Mouse (Mus musculus) heart, adult 2 months (tissue): ENCODE results near the gene Pafah1b1. TPM values are rescaled to one million over a fixed set of nuclear protein-coding genes. Genes with fewer than 3 reads are reported as not detected.

Source experiments
- DNase-seq, 2 experiments: peaks; one replicate each; pipeline ENCODE4 v3.0.0; 2021
- H3K27ac ChIP-seq: fragments of 200-600 bp; 2 replicates; pipeline ENCODE4 v1.8.1; 2022
- H3K27me3 ChIP-seq: fragments of 200-500 bp; 2 replicates; pipeline ENCODE4 v1.6.1; 2012; ENCODE audit warnings: mild to moderate bottlenecking, low read length, inconsistent platforms, mixed read lengths; ENCODE audit not compliant: control insufficient read depth, insufficient read depth
- H3K36me3 ChIP-seq: fragments of 200-500 bp; 2 replicates; pipeline ENCODE4 v1.6.1; 2012; ENCODE audit warnings: low read length, inconsistent platforms; ENCODE audit not compliant: control insufficient read depth, insufficient read depth
- H3K4me1 ChIP-seq: fragments of 200-500 bp; 2 replicates; pipeline ENCODE4 v1.6.1; 2011; ENCODE audit warnings: low read length; ENCODE audit not compliant: control insufficient read depth, insufficient read depth
- H3K4me3 ChIP-seq: fragments of 200-600 bp; 2 replicates; pipeline ENCODE4 v1.8.1; 2022
- H3K79me2 ChIP-seq: fragments of 200-500 bp; replicated peaks from 2 replicates; pipeline ENCODE4 v1.6.1; 2012; ENCODE audit warnings: mild to moderate bottlenecking, inconsistent platforms, low read length, moderate library complexity, mixed read lengths; ENCODE audit not compliant: control insufficient read depth, insufficient read depth
- H3K9ac ChIP-seq: fragments of 200-500 bp; 2 replicates; pipeline ENCODE4 v1.6.1; 2012; ENCODE audit warnings: low read depth, mild to moderate bottlenecking, control low read depth, inconsistent platforms, low read length, mixed read lengths
- CTCF ChIP-seq: fragments of 200-600 bp; IDR thresholded peaks from 2 replicates; pipeline ENCODE4 v1.8.1; 2022; ENCODE audit warnings: antibody characterized with exemption, mild to moderate bottlenecking, moderate library complexity
- EP300 ChIP-seq: fragments of 200-500 bp; IDR thresholded peaks from 2 replicates; pipeline ENCODE4 v1.6.1; 2011; ENCODE audit warnings: low read depth, low read length, control low read depth; ENCODE audit not compliant: insufficient read depth
- POLR2A ChIP-seq: fragments of 200-500 bp; IDR thresholded peaks from 2 replicates; pipeline ENCODE4 v1.6.1; 2011; ENCODE audit warnings: mild to moderate bottlenecking, low read depth, low read length, control low read depth; ENCODE audit not compliant: insufficient read depth
- WGBS: fragments of 180-500 bp; shearing (Covaris S2); methylation state at CpG from one replicate; pipeline ENCODE4 v1.1.7; 2018; 5-methylcytosine and 5-hydroxymethylcytosine counted together
- intact Hi-C: fragments of 180-260 bp; cut with DNase I; formaldehyde crosslinking; loops from one replicate; pipeline ENCODE4 v1.15.1; 2025
- polyA plus RNA-seq: library from polyadenylated mRNA; depleted of rRNA; stranded (reverse); fragments of >200 nt; gene quantifications from 2 replicates; pipeline ENCODE4 v1.2.3, GENCODE M21; 2012
- total RNA-seq, 2 experiments: library from RNA; stranded (reverse); gene quantifications; 2 replicates each; pipeline ENCODE4 v1.2.3; 2021

Gene Pafah1b1
- total and polyA plus RNA-seq, 3 experiments: 30.2 to 233 (median 208) TPM

GRCm38 (mm10) chr11:74674713-74675112, 49.8 kb downstream of the Pafah1b1 start:
- Histone ChIP-seq H3K36me3 (peaks cover 21% of the 10 kb centered on the region), H3K9ac (no peak overlapping the region), H3K27me3 (no peaks in the 10 kb centered on the region), H3K79me2 (no peaks in the 10 kb centered on the region), H3K27ac (no peak overlapping the region), H3K4me1 (peaks cover 1% of the 10 kb centered on the region; the same call in 1 of the 2 replicates), H3K4me3 (no peak overlapping the region)
- intact Hi-C loops: no loop called here
- TF ChIP-seq POLR2A (no peak), EP300 (no peak), CTCF (no peak)
- WGBS: 95% methylated on average over 8 of the region's 8 CpGs
- no peak for DNase-seq

- H3K27me3 ChIP-seq: no peaks in the 10 kb centered on the region
- DNase-seq: no peak
- intact Hi-C loops: no loop called here
- H3K4me1 ChIP-seq: peaks cover 1% of the 10 kb centered on the region; the same call in 1 of the 2 replicates
- TF ChIP-seq POLR2A: 0 out of 2 replicates have a peak, but pooled peaks have one; percentile 19
- no peak for TF ChIP-seq EP300
- TF ChIP-seq CTCF: no peak
- no peak overlapping the region for H3K27ac ChIP-seq
- H3K79me2 ChIP-seq: no peaks in the 10 kb centered on the region
- H3K36me3 ChIP-seq: peaks cover 17% of the 10 kb centered on the region
- no peak overlapping the region for H3K9ac ChIP-seq
- H3K4me3 ChIP-seq: no peak overlapping the region
- WGBS: 43% methylated on average over 1 of the region's 1 CpGs
Observed at GRCm38 (mm10) chr11:74673561-74673960, 50.9 kb downstream of the Pafah1b1 start.

- no peak for DNase-seq
- 54% methylated on average over 6 of the region's 6 CpGs for WGBS
- Histone ChIP-seq H3K79me2 (no peaks in the 10 kb centered on the region), H3K4me3 (no peak overlapping the region), H3K4me1 (peaks cover 1% of the 10 kb centered on the region; the same call in 1 of the 2 replicates), H3K36me3 (peaks cover 16% of the 10 kb centered on the region), H3K27me3 (no peaks in the 10 kb centered on the region), H3K27ac (no peak overlapping the region), H3K9ac (no peak overlapping the region)
- no peak for TF ChIP-seq EP300
- TF ChIP-seq CTCF: no peak
- intact Hi-C loops: no loop called here
Observed at GRCm38 (mm10) chr11:74672901-74673513, 51.5 kb downstream of the Pafah1b1 start.

GRCm38 (mm10) chr11:74671839-74672238, 52.6 kb downstream of the Pafah1b1 start:
- no peak for DNase-seq
- intact Hi-C loops: no loop called here
- TF ChIP-seq CTCF (no peak), POLR2A (no peak), EP300 (no peak)
- Histone ChIP-seq H3K27ac (no peak overlapping the region), H3K27me3 (no peaks in the 10 kb centered on the region), H3K4me3 (no peak overlapping the region), H3K36me3 (peaks cover 7% of the 10 kb centered on the region), H3K9ac (no peak overlapping the region), H3K79me2 (no peaks in the 10 kb centered on the region), H3K4me1 (peaks cover 1% of the 10 kb centered on the region; the same call in 1 of the 2 replicates)
- whole genome bisulfite sequencing: 82% methylated on average over 5 of the region's 5 CpGs

- Histone ChIP-seq H3K27me3 (no peaks in the 10 kb centered on the region), H3K9ac (no peak overlapping the region), H3K4me3 (no peak overlapping the region), H3K36me3 (peaks cover 4% of the 10 kb centered on the region), H3K4me1 (peaks cover 1% of the 10 kb centered on the region; the same call in 1 of the 2 replicates), H3K27ac (no peak overlapping the region), H3K79me2 (no peaks in the 10 kb centered on the region)
- WGBS: 72% methylated on average over 1 of the region's 1 CpGs
- no peak for TF ChIP-seq POLR2A
- TF ChIP-seq CTCF: no peak
- no peak for TF ChIP-seq EP300
- intact Hi-C loops: no loop called here
- no peak for DNase-seq
Observed at GRCm38 (mm10) chr11:74671013-74671412, 53.5 kb downstream of the Pafah1b1 start.

- no peaks in the 10 kb centered on the region for H3K27me3 ChIP-seq
Observed at GRCm38 (mm10) chr11:74670151-74670550, 54.3 kb downstream of the Pafah1b1 start.

More at GRCm38 (mm10) chr11:74670151-74670550, 54.3 kb downstream of the Pafah1b1 start:
- no peaks in the 10 kb centered on the region for H3K79me2 ChIP-seq
- no peak overlapping the region for H3K27ac ChIP-seq
- no peak overlapping the region for H3K4me3 ChIP-seq
- H3K9ac ChIP-seq: no peak overlapping the region
- intact Hi-C loops: no loop called here
- H3K4me1 ChIP-seq: peaks cover 1% of the 10 kb centered on the region; the same call in 1 of the 2 replicates
- DNase-seq: no peak
- no peak for TF ChIP-seq EP300
- no peak for TF ChIP-seq CTCF
- no peak for TF ChIP-seq POLR2A
- H3K36me3 ChIP-seq: peaks cover 4% of the 10 kb centered on the region
